Mouse (Mus musculus) cerebellum, adult 2 months (tissue): ENCODE results near the gene Olfr790.

Experiments
- CTCF ChIP-seq: fragments of 200-500 bp; IDR thresholded peaks from 2 replicates; pipeline ENCODE4 v1.5.1; 2011; ENCODE audit warnings: low read depth, mild to moderate bottlenecking, control low read depth, low read length, moderate library complexity, borderline replicate concordance; ENCODE audit not compliant: insufficient read depth
- POLR2A ChIP-seq: fragments of 200-500 bp; IDR thresholded peaks from 2 replicates; pipeline ENCODE4 v1.6.1; 2011; ENCODE audit warnings: low read length, control low read depth, borderline replicate concordance; ENCODE audit not compliant: insufficient read depth

GRCm38 (mm10) chr10:129490101-129490500, 8.2 kb upstream of the Olfr790 start:
- TF ChIP-seq CTCF (no peak), POLR2A (no peak)
